ENCODE assay signal across 8 mouse cellular contexts in the genomic region with DNA sequence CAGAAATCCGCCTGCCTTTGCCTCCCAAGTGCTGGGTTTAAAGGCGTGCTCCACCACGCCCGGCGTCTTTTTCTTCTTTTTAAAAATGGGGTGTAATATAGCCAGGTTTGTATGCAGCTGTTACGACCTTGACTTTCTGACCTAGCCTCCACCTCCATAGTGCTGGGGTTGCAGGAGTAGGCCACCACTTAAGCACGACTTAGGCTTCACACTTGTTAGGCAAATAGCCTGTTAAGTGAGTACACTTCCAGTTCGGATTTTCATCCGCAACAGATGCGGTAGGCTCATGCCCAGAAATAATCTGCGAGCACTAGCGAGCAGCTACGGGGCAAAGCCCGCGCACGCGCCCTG. TPM values are rescaled to one million over a fixed set of nuclear protein-coding genes. Genes with fewer than 3 reads are reported as not detected.
DNase-seq lines count a peak whose midpoint lies in the region; ATAC-seq and TF ChIP-seq lines count a peak whose summit lies in the region.

No protein-coding gene starts in this region.

- peak overlapping the region; percentile 88 to 94 for H3K4me3 ChIP-seq in heart, embryonic 14.5 days (ENCODE audit: control insufficient read depth in 1 of 2, insufficient read depth in 1 of 2, low read depth in 1 of 2, low read length in 2 of 2)
- H3K4me3 ChIP-seq in G1E (ENCODE audit: low read depth, low read length): peak overlapping the region; percentile 99
- peak overlapping the region; percentile 96 for H3K4me3 ChIP-seq in forebrain, postnatal 0 days (ENCODE audit: low read depth, low read length)
- H3K4me3 ChIP-seq in liver, postnatal 0 days (ENCODE audit: low read depth, low read length): peak overlapping the region; percentile 77

- no peak for DNase-seq in heart, postnatal 4 days
- no peak for DNase-seq in G1E (ENCODE audit: low spot score)
- no peak for DNase-seq in forebrain, postnatal 0 days
- no peak for DNase-seq in liver, postnatal 0 days
- DNase-seq in adrenal gland, postnatal 36 days: no peak
- DNase-seq in left cerebral cortex, postnatal 25 days (ENCODE audit: low spot score in 2 of 2): no peak
- DNase-seq in layer of hippocampus, postnatal 14 days (ENCODE audit: low spot score in 2 of 2): no peak

- intact Hi-C loops in left cerebral cortex, postnatal 25 days (cut with DNase I): loop anchor here (2.0 to 5.0 kb wide), 2 partner anchors 39 to 64 kb away; partner anchors contain the start of genes 2510002D24Rik, Cdc45, Gm28539 and Ufd1

- H3K9ac ChIP-seq in heart, embryonic 14.5 days (ENCODE audit: low read length): peak overlapping the region; percentile 92
- peak overlapping the region; percentile 91 for H3K9ac ChIP-seq in forebrain, postnatal 0 days
- peak overlapping the region; percentile 95 for H3K9ac ChIP-seq in liver, postnatal 0 days (replicated peaks)

- no peak for TF ChIP-seq CTCF in G1E (IDR thresholded peaks at IDR 0.05; ENCODE audit: low read depth, low read length)
- TF ChIP-seq CTCF in forebrain, postnatal 0 days (IDR thresholded peaks at IDR 0.05; ENCODE audit: low read depth): no peak
- no peak for TF ChIP-seq CTCF in liver, postnatal 0 days (IDR thresholded peaks at IDR 0.05; ENCODE audit: low read depth)

- H3K4me2 ChIP-seq in heart, embryonic 14.5 days (ENCODE audit: low read length): peak overlapping the region; percentile 82
- peak overlapping the region; percentile 75 for H3K4me2 ChIP-seq in forebrain, postnatal 0 days (ENCODE audit: low read depth)
- H3K4me2 ChIP-seq in liver, postnatal 0 days (ENCODE audit: low read depth, low read length): peak overlapping the region; percentile 98

- H3K9me3 ChIP-seq in heart, embryonic 14.5 days (ENCODE audit: control insufficient read depth, low read length): no peaks in the 10 kb centered on the region
- no peaks in the 10 kb centered on the region for H3K9me3 ChIP-seq in G1E (replicated peaks)
- no peaks in the 10 kb centered on the region for H3K9me3 ChIP-seq in forebrain, postnatal 0 days (ENCODE audit: low read length)
- H3K9me3 ChIP-seq in liver, postnatal 0 days (ENCODE audit: low read length): no peaks in the 10 kb centered on the region

- no peaks in the 10 kb centered on the region for H3K27me3 ChIP-seq in heart, embryonic 14.5 days (ENCODE audit: control insufficient read depth, insufficient read depth, low read length)
- no peaks in the 10 kb centered on the region for H3K27me3 ChIP-seq in G1E (ENCODE audit: insufficient read depth, low read length)
- H3K27me3 ChIP-seq in forebrain, postnatal 0 days (ENCODE audit: insufficient read depth, low read length): no peaks in the 10 kb centered on the region
- H3K27me3 ChIP-seq in liver, postnatal 0 days (ENCODE audit: insufficient read depth, low read length): no peaks in the 10 kb centered on the region

- no peak; the same call in 1 of the 2 replicates for ATAC-seq in heart, embryonic 14.5 days (ENCODE audit: insufficient number of reproducible peaks, insufficient read depth, low FRiP score, low read depth)
- no peak for ATAC-seq in G1E (ENCODE audit: extremely low read depth, insufficient number of reproducible peaks, low FRiP score, poor library complexity, severe bottlenecking)
- ATAC-seq in forebrain, postnatal 0 days: no peak
- ATAC-seq in liver, postnatal 0 days: no peak

- WGBS in heart, embryonic 14.5 days: 1% methylated on average over 17 of the region's 17 CpGs
- WGBS in forebrain, postnatal 0 days: under 1% methylated on average over 17 of the region's 17 CpGs
- WGBS in liver, postnatal 0 days (ENCODE audit: insufficient replicate concordance): under 1% methylated on average over 17 of the region's 17 CpGs

- peaks cover 0 to 5% of the 10 kb centered on the region in 2 experiments; a peak in 2 of 4 replicates for H3K4me1 ChIP-seq in heart, embryonic 14.5 days (ENCODE audit: control insufficient read depth in 2 of 2, insufficient read depth in 2 of 2, low read length in 2 of 2)
- peaks cover 38% of the 10 kb centered on the region for H3K4me1 ChIP-seq in G1E (ENCODE audit: insufficient read depth, low read depth, low read length)
- H3K4me1 ChIP-seq in forebrain, postnatal 0 days (ENCODE audit: insufficient read depth): no peaks in the 10 kb centered on the region; the same call in 1 of the 2 replicates
- peaks cover 34% of the 10 kb centered on the region for H3K4me1 ChIP-seq in liver, postnatal 0 days (ENCODE audit: insufficient read depth)

- peaks cover 42% of the 10 kb centered on the region for H3K36me3 ChIP-seq in heart, embryonic 14.5 days (ENCODE audit: control insufficient read depth, insufficient read depth, low read length)
- H3K36me3 ChIP-seq in G1E (replicated peaks): peaks cover 62% of the 10 kb centered on the region
- peaks cover 28% of the 10 kb centered on the region for H3K36me3 ChIP-seq in forebrain, postnatal 0 days (ENCODE audit: insufficient read depth)
- H3K36me3 ChIP-seq in liver, postnatal 0 days (replicated peaks; ENCODE audit: insufficient read depth, low read length): peaks cover 30% of the 10 kb centered on the region

- peak overlapping the region; percentile 90 to 92 for H3K27ac ChIP-seq in heart, embryonic 14.5 days (replicated peaks in 1 of 2; ENCODE audit: control insufficient read depth in 1 of 2, insufficient read depth in 1 of 2, low read depth in 2 of 2, low read length in 2 of 2)
- H3K27ac ChIP-seq in forebrain, postnatal 0 days (ENCODE audit: low read depth, low read length): peak overlapping the region; percentile 98
- H3K27ac ChIP-seq in liver, postnatal 0 days (ENCODE audit: low read depth): peak overlapping the region; percentile 97

- no peak for TF ChIP-seq EP300 in liver, postnatal 0 days (IDR thresholded peaks at IDR 0.05; ENCODE audit: low read depth)

RNA-seq across cellular contexts. Expression of gene Mrpl40, which starts 0.6 kb away (rescaled TPM):
- polyA plus RNA-seq in heart, embryonic 14.5 days (2014; fragmentation: Nextera tagmentation; extraction: Ambion mirVana): 90.5 and 93.1 TPM in 2 replicates
- 10 to 100 TPM; 60.2 to 60.7 TPM for total RNA-seq in heart, postnatal 4 days (2021)
- total RNA-seq in G1E (2014; fragmentation: Nextera tagmentation): 72.1 and 76.6 TPM in 2 replicates
- 125 and 132 TPM in 2 replicates for total RNA-seq in G1E (2017)
- polyA plus RNA-seq in G1E (2012): 14.9 and 18.7 TPM in 2 replicates
- 35.8 and 42.2 TPM in 2 replicates for total RNA-seq in forebrain, postnatal 0 days (2014; rRNA removed)
- polyA plus RNA-seq in forebrain, postnatal 0 days (2015; fragmentation: Nextera tagmentation; extraction: Ambion mirVana): 75.8 and 77.0 TPM in 2 replicates
- 41.4 and 42.0 TPM in 2 replicates for polyA plus RNA-seq in liver, postnatal 0 days (2015; fragmentation: Nextera tagmentation; extraction: Ambion mirVana)
- 10 to 100 TPM; 43.9 to 64.7 TPM for total RNA-seq in adrenal gland, postnatal 36 days (2021)
- total RNA-seq in left cerebral cortex, postnatal 25 days (2021): 10 to 100 TPM; 37.9 to 38.9 TPM
- 10 to 100 TPM; 38.2 to 39.5 TPM for total RNA-seq in layer of hippocampus, postnatal 14 days (2021)

RNA-seq across cellular contexts. Expression of gene Hira, which starts 0.8 kb away (rescaled TPM):
- polyA plus RNA-seq in heart, embryonic 14.5 days (2014; fragmentation: Nextera tagmentation; extraction: Ambion mirVana): 10.9 and 13.0 TPM in 2 replicates
- 10 to 100 TPM; 40.6 to 41.3 TPM for total RNA-seq in heart, postnatal 4 days (2021)
- total RNA-seq in G1E (2014; fragmentation: Nextera tagmentation) (55.4 and 63.8 TPM in 2 replicates), G1E (2017) (42.5 and 46.2 TPM in 2 replicates)
- 34.7 and 53.0 TPM in 2 replicates for polyA plus RNA-seq in G1E (2012)
- 62.9 and 64.1 TPM in 2 replicates for total RNA-seq in forebrain, postnatal 0 days (2014; rRNA removed)
- polyA plus RNA-seq in forebrain, postnatal 0 days (2015; fragmentation: Nextera tagmentation; extraction: Ambion mirVana): 16.9 and 24.0 TPM in 2 replicates
- polyA plus RNA-seq in liver, postnatal 0 days (2015; fragmentation: Nextera tagmentation; extraction: Ambion mirVana): 2.6 and 3.1 TPM in 2 replicates
- total RNA-seq in adrenal gland, postnatal 36 days (2021): 10 to 100 TPM; 35.0 to 39.2 TPM
- total RNA-seq in left cerebral cortex, postnatal 25 days (2021): 10 to 100 TPM; 74.3 to 84.6 TPM
- 10 to 100 TPM; 74.3 to 83.3 TPM for total RNA-seq in layer of hippocampus, postnatal 14 days (2021)

RNA-seq across cellular contexts. Expression of gene Gm28539, which starts 39.7 kb away (rescaled TPM):
- polyA plus RNA-seq in heart, embryonic 14.5 days (2014; fragmentation: Nextera tagmentation; extraction: Ambion mirVana): not detected in 2 replicates
- total RNA-seq in heart, postnatal 4 days (2021): under 1 TPM; 0.09 to 0.52 TPM
- total RNA-seq in G1E (2014; fragmentation: Nextera tagmentation): not detected in 2 replicates
- total RNA-seq in G1E (2017): not detected in 2 replicates
- not detected in 2 replicates for polyA plus RNA-seq in G1E (2012)
- total RNA-seq in forebrain, postnatal 0 days (2014; rRNA removed): not detected in 2 replicates
- not detected in 2 replicates for polyA plus RNA-seq in forebrain, postnatal 0 days (2015; fragmentation: Nextera tagmentation; extraction: Ambion mirVana)
- polyA plus RNA-seq in liver, postnatal 0 days (2015; fragmentation: Nextera tagmentation; extraction: Ambion mirVana): not detected in 2 replicates
- 1 to 10 TPM; 3.3 to 3.7 TPM for total RNA-seq in adrenal gland, postnatal 36 days (2021)
- 1 to 10 TPM in 1 of 2 experiments, under 1 TPM in 1; 0.98 to 1.7 TPM for total RNA-seq in left cerebral cortex, postnatal 25 days (2021)
- 10 to 100 TPM in 1 of 2 experiments, 1 to 10 TPM in 1; 2.3 to 10.3 TPM for total RNA-seq in layer of hippocampus, postnatal 14 days (2021)

RNA-seq across cellular contexts. Expression of gene 2510002D24Rik, which starts 39.7 kb away (rescaled TPM):
- 37.3 and 40.5 TPM in 2 replicates for polyA plus RNA-seq in heart, embryonic 14.5 days (2014; fragmentation: Nextera tagmentation; extraction: Ambion mirVana)
- total RNA-seq in heart, postnatal 4 days (2021): 10 to 100 TPM; 18.8 to 20.8 TPM
- total RNA-seq in G1E (2014; fragmentation: Nextera tagmentation) (64.3 and 74.1 TPM in 2 replicates), G1E (2017) (45.9 and 59.7 TPM in 2 replicates)
- polyA plus RNA-seq in G1E (2012): 74.9 and 109 TPM in 2 replicates
- 21.2 and 25.6 TPM in 2 replicates for total RNA-seq in forebrain, postnatal 0 days (2014; rRNA removed)
- 16.9 and 44.1 TPM in 2 replicates for polyA plus RNA-seq in forebrain, postnatal 0 days (2015; fragmentation: Nextera tagmentation; extraction: Ambion mirVana)
- 9.7 and 11.8 TPM in 2 replicates for polyA plus RNA-seq in liver, postnatal 0 days (2015; fragmentation: Nextera tagmentation; extraction: Ambion mirVana)
- 10 to 100 TPM; 12.6 to 22.3 TPM for total RNA-seq in adrenal gland, postnatal 36 days (2021)
- total RNA-seq in left cerebral cortex, postnatal 25 days (2021): 10 to 100 TPM; 24.4 to 24.6 TPM
- 10 to 100 TPM; 22.2 to 27.7 TPM for total RNA-seq in layer of hippocampus, postnatal 14 days (2021)
